Mouse (Mus musculus): ENCODE results near the gene Hspa1l.

DNA sequence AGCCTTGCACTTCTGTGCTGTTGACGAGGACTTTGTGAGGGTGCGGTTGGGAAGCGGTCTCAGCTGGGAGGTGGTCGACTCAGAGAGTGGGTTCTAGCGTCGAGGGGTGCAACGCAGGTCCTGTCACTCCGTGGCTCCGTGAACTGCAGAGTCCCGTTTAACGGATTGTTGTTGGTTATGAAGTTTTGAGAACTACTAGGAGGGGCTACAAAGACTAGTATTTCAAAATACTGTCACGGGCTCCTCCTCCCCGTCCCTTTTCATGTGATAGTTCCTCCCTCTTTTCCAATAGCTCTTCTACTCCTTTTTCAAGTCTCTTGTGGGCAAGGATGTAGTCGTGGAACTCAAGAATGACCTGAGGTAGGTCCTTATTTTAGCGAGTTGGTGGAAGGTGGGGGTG is 9.8 kb downstream of the Hspa1l start:
- no peak for TF ChIP-seq EP300 (IDR thresholded peaks at IDR 0.05; ENCODE audit: low read depth)
- TF ChIP-seq CTCF (IDR thresholded peaks at IDR 0.05; ENCODE audit: low read depth) = no peak

Measured in liver, postnatal 0 days (tissue).